ENCODE assay signal across 29 mouse cellular contexts in the genomic region with DNA sequence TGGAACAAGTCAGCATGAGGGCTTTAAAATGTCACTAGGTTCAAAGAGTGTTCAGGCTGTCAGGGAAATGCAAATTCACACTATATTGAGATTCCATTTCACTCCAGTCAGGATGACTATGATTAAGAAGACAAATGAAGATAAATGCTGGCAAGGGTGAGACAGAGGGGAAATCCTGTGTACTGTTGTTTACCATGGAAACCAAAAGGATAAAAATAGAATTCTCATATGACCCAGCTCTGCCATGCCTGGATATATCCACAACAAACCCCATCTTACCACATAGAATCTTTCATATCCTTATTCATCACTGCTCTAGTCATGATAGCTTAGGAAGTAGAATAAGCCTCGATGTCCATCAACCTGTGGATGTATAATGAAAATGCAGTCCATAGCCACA. TPM values are rescaled to one million over a fixed set of nuclear protein-coding genes. Genes with fewer than 3 reads are reported as not detected.
DNase-seq lines count a peak whose midpoint lies in the region; ATAC-seq and TF ChIP-seq lines count a peak whose summit lies in the region.
"Had no signal": no experiment of that assay in that cellular context is flagged by ENCODE, and none has a peak within 500 bp of the region (broad histone marks: within the 10 kb centered on the region; RNA-seq: fewer than 3 reads in every experiment).

No protein-coding gene starts in this region.

- ATAC-seq in forebrain, postnatal 0 days: peak; percentile 78
- ATAC-seq in forebrain, embryonic 13.5 days: no peak
- ATAC-seq in hindbrain, postnatal 0 days: peak; percentile 51; the same call in 1 of the 2 replicates
- ATAC-seq in hindbrain, embryonic 14.5 days (ENCODE audit: low FRiP score): no peak
- ATAC-seq: activated CD4-positive, CD25-positive, alpha-beta regulatory T cell, adult 4 months; CD4-positive, CD25-positive, alpha-beta regulatory T cell, adult 4 months; intestine, postnatal 0 days had no signal

- H3K36me3 ChIP-seq in forebrain, postnatal 0 days (ENCODE audit: insufficient read depth): no peaks in the 10 kb centered on the region
- H3K36me3 ChIP-seq in forebrain, embryonic 13.5 days (ENCODE audit: poor library complexity, severe bottlenecking): no peaks in the 10 kb centered on the region
- no peaks in the 10 kb centered on the region for H3K36me3 ChIP-seq in hindbrain, postnatal 0 days (ENCODE audit: insufficient read depth, low read length)
- no peaks in the 10 kb centered on the region for H3K36me3 ChIP-seq in hindbrain, embryonic 14.5 days (replicated peaks; ENCODE audit: control insufficient read depth, insufficient read depth)
- H3K36me3 ChIP-seq: embryonic facial prominence, embryonic 12.5 days; embryonic facial prominence, embryonic 15.5 days; forebrain, embryonic 12.5 days had no signal

- no peak overlapping the region for H3K4me3 ChIP-seq in forebrain, postnatal 0 days (ENCODE audit: low read depth, low read length)
- no peak overlapping the region for H3K4me3 ChIP-seq in forebrain, embryonic 13.5 days
- no peak overlapping the region for H3K4me3 ChIP-seq in hindbrain, postnatal 0 days (ENCODE audit: low read length)
- H3K4me3 ChIP-seq in hindbrain, embryonic 14.5 days (replicated peaks; ENCODE audit: low read length): no peak overlapping the region
- H3K4me3 ChIP-seq: embryonic facial prominence, embryonic 12.5 days; embryonic facial prominence, embryonic 15.5 days; forebrain, embryonic 12.5 days had no signal

- H3K27me3 ChIP-seq in forebrain, postnatal 0 days (ENCODE audit: insufficient read depth, low read length): no peaks in the 10 kb centered on the region
- H3K27me3 ChIP-seq in forebrain, embryonic 13.5 days: no peaks in the 10 kb centered on the region
- no peaks in the 10 kb centered on the region for H3K27me3 ChIP-seq in hindbrain, postnatal 0 days (ENCODE audit: insufficient read depth, low read length)
- H3K27me3 ChIP-seq in hindbrain, embryonic 14.5 days (ENCODE audit: control insufficient read depth, insufficient read depth, low read length): no peaks in the 10 kb centered on the region
- H3K27me3 ChIP-seq: embryonic facial prominence, embryonic 12.5 days; embryonic facial prominence, embryonic 15.5 days; forebrain, embryonic 12.5 days had no signal

- DNase-seq in forebrain, postnatal 0 days: peak; percentile 3
- DNase-seq in hindbrain, postnatal 0 days (ENCODE audit: low spot score): no peak
- DNase-seq in hindbrain, embryonic 14.5 days (ENCODE audit: low spot score): no peak
- peak; percentile 61 for DNase-seq in 3T3-L1 (ENCODE audit: low read depth, low spot score)
- DNase-seq in brain, embryonic 14.5 days (ENCODE audit: low read depth): peak; percentile 14
- no peak for DNase-seq in layer of hippocampus, adult 18-20 months (ENCODE audit: low spot score in 2 of 2)
- DNase-seq in kidney, adult 8-10 months: no peak
- DNase-seq: adrenal gland, adult 8-10 months; adrenal gland, postnatal 25 days; cerebellum, adult 18-20 months; cerebellum, adult 9-10 months; cerebellum, postnatal 14 days; gastrocnemius, postnatal 10 days; gastrocnemius, postnatal 36 days; heart, adult 11 months; kidney, adult 2 months had no signal

- H3K4me2 ChIP-seq in forebrain, postnatal 0 days (ENCODE audit: low read depth): no peak overlapping the region
- H3K4me2 ChIP-seq in forebrain, embryonic 13.5 days: no peak overlapping the region
- no peak overlapping the region for H3K4me2 ChIP-seq in hindbrain, postnatal 0 days (ENCODE audit: low read depth, low read length)
- no peak overlapping the region for H3K4me2 ChIP-seq in hindbrain, embryonic 14.5 days (replicated peaks)
- H3K4me2 ChIP-seq: embryonic facial prominence, embryonic 12.5 days; embryonic facial prominence, embryonic 15.5 days; forebrain, embryonic 12.5 days; heart, embryonic 11.5 days had no signal

- 74% methylated on average over 1 of the region's 1 CpGs for WGBS in forebrain, postnatal 0 days
- WGBS in forebrain, embryonic 13.5 days: 73% methylated on average over 1 of the region's 1 CpGs
- 93% methylated on average over 1 of the region's 1 CpGs for WGBS in hindbrain, postnatal 0 days
- WGBS in hindbrain, embryonic 14.5 days: 78% methylated on average over 1 of the region's 1 CpGs

- H3K27ac ChIP-seq in forebrain, postnatal 0 days (ENCODE audit: low read depth, low read length): no peak overlapping the region
- H3K27ac ChIP-seq in forebrain, embryonic 13.5 days: no peak overlapping the region
- H3K27ac ChIP-seq in hindbrain, postnatal 0 days: no peak overlapping the region
- no peak overlapping the region for H3K27ac ChIP-seq in hindbrain, embryonic 14.5 days
- H3K27ac ChIP-seq: embryonic facial prominence, embryonic 12.5 days; embryonic facial prominence, embryonic 15.5 days; forebrain, embryonic 12.5 days had no signal

- no peaks in the 10 kb centered on the region for H3K4me1 ChIP-seq in forebrain, postnatal 0 days (ENCODE audit: insufficient read depth)
- H3K4me1 ChIP-seq in forebrain, embryonic 13.5 days: no peaks in the 10 kb centered on the region
- no peaks in the 10 kb centered on the region for H3K4me1 ChIP-seq in hindbrain, postnatal 0 days (ENCODE audit: insufficient read depth, low read length)
- H3K4me1 ChIP-seq in hindbrain, embryonic 14.5 days (replicated peaks; ENCODE audit: control insufficient read depth, insufficient read depth, low read length): no peaks in the 10 kb centered on the region
- H3K4me1 ChIP-seq: embryonic facial prominence, embryonic 12.5 days; embryonic facial prominence, embryonic 15.5 days; forebrain, embryonic 12.5 days had no signal

- H3K9ac ChIP-seq in forebrain, postnatal 0 days: no peak overlapping the region
- no peak overlapping the region for H3K9ac ChIP-seq in forebrain, embryonic 13.5 days
- no peak overlapping the region for H3K9ac ChIP-seq in hindbrain, postnatal 0 days (replicated peaks; ENCODE audit: low read length)
- H3K9ac ChIP-seq in hindbrain, embryonic 14.5 days: no peak overlapping the region
- H3K9ac ChIP-seq: embryonic facial prominence, embryonic 12.5 days; embryonic facial prominence, embryonic 15.5 days; forebrain, embryonic 12.5 days had no signal

- no peak for TF ChIP-seq CTCF in forebrain, postnatal 0 days (IDR thresholded peaks at IDR 0.05; ENCODE audit: low read depth)
- no peak for TF ChIP-seq CTCF in hindbrain, postnatal 0 days (IDR thresholded peaks at IDR 0.05; ENCODE audit: low read depth)
- TF ChIP-seq CTCF in brain, embryonic 14.5 days (IDR thresholded peaks at IDR 0.05; ENCODE audit: borderline replicate concordance, extremely low read depth, insufficient read depth, insufficient read length): no peak

- no peak for TF ChIP-seq POLR2A in brain, embryonic 14.5 days (IDR thresholded peaks at IDR 0.05; ENCODE audit: borderline replicate concordance, extremely low read depth, insufficient read depth, insufficient read length, poor library complexity, severe bottlenecking)

- H3K9me3 ChIP-seq in forebrain, postnatal 0 days (ENCODE audit: low read length): no peaks in the 10 kb centered on the region
- H3K9me3 ChIP-seq in forebrain, embryonic 13.5 days (replicated peaks): no peaks in the 10 kb centered on the region
- no peaks in the 10 kb centered on the region for H3K9me3 ChIP-seq in hindbrain, postnatal 0 days (ENCODE audit: low read length)
- no peaks in the 10 kb centered on the region for H3K9me3 ChIP-seq in hindbrain, embryonic 14.5 days (ENCODE audit: control insufficient read depth, low read length)
- H3K9me3 ChIP-seq: embryonic facial prominence, embryonic 12.5 days; embryonic facial prominence, embryonic 15.5 days; forebrain, embryonic 12.5 days had no signal

RNA-seq across cellular contexts. Expression of gene Cxcl5, which starts 41.2 kb away (rescaled TPM):
- 0.08 and 0.14 TPM in 2 replicates for total RNA-seq in forebrain, postnatal 0 days (2014; rRNA removed)
- polyA plus RNA-seq in forebrain, postnatal 0 days (2015; fragmentation: Nextera tagmentation; extraction: Ambion mirVana): 0.08 and 0.30 TPM in 2 replicates
- 0.11 TPM in 1 of 2 replicates, not detected in the other for polyA plus RNA-seq in forebrain, embryonic 13.5 days (2015; fragmentation: Nextera tagmentation; extraction: Ambion mirVana)
- not detected in 2 replicates for total RNA-seq in hindbrain, postnatal 0 days (2014; rRNA removed)
- 0.28 and 0.55 TPM in 2 replicates for polyA plus RNA-seq in hindbrain, postnatal 0 days (2015; fragmentation: Nextera tagmentation; extraction: Ambion mirVana)
- 0.37 and 0.47 TPM in 2 replicates for polyA plus RNA-seq in hindbrain, embryonic 14.5 days (2014; fragmentation: Nextera tagmentation; extraction: Ambion mirVana)
- 0.04 and 0.06 TPM in 2 replicates for polyA plus RNA-seq in brain, embryonic 14.5 days (2012; rRNA removed)
- total RNA-seq in layer of hippocampus, adult 18-20 months (2021): under 1 TPM; 0.56 to 0.67 TPM
- total RNA-seq: adrenal gland, adult 8-10 months; adrenal gland, postnatal 25 days; gastrocnemius, adult 18-20 months; gastrocnemius, postnatal 10 days; gastrocnemius, postnatal 36 days; hematopoietic stem cell, adult 5-6 weeks; MEL had no signal
- polyA plus RNA-seq: activated CD4-positive, CD25-positive, alpha-beta regulatory T cell, adult 4 months; CD4-positive, CD25-positive, alpha-beta regulatory T cell, adult 4 months; forebrain, embryonic 12.5 days; heart, embryonic 14.5 days; kidney, adult 2 months had no signal

RNA-seq across cellular contexts. Expression of gene Ppbp, which starts 50.4 kb away (rescaled TPM):
- 0.23 and 0.43 TPM in 2 replicates for total RNA-seq in forebrain, postnatal 0 days (2014; rRNA removed)
- polyA plus RNA-seq in forebrain, postnatal 0 days (2015; fragmentation: Nextera tagmentation; extraction: Ambion mirVana): 0.21 and 0.28 TPM in 2 replicates
- polyA plus RNA-seq in forebrain, embryonic 13.5 days (2015; fragmentation: Nextera tagmentation; extraction: Ambion mirVana): 3.0 and 3.3 TPM in 2 replicates
- total RNA-seq in hindbrain, postnatal 0 days (2014; rRNA removed): 0.37 and 1.5 TPM in 2 replicates
- 0.49 and 0.61 TPM in 2 replicates for polyA plus RNA-seq in hindbrain, postnatal 0 days (2015; fragmentation: Nextera tagmentation; extraction: Ambion mirVana)
- 1.1 and 1.6 TPM in 2 replicates for polyA plus RNA-seq in hindbrain, embryonic 14.5 days (2014; fragmentation: Nextera tagmentation; extraction: Ambion mirVana)
- 0.79 and 1.6 TPM in 2 replicates for polyA plus RNA-seq in brain, embryonic 14.5 days (2012; rRNA removed)
- under 1 TPM in 1 of 2 experiments, not detected in 1; 0.41 TPM for total RNA-seq in layer of hippocampus, adult 18-20 months (2021)
- polyA plus RNA-seq: activated CD4-positive, CD25-positive, alpha-beta regulatory T cell, adult 4 months; CD4-positive, CD25-positive, alpha-beta regulatory T cell, adult 4 months had no signal

RNA-seq across cellular contexts. Expression of gene Pf4, which starts 54.3 kb away (rescaled TPM):
- 37.1 and 45.7 TPM in 2 replicates for total RNA-seq in forebrain, postnatal 0 days (2014; rRNA removed)
- polyA plus RNA-seq in forebrain, postnatal 0 days (2015; fragmentation: Nextera tagmentation; extraction: Ambion mirVana): 61.0 and 76.8 TPM in 2 replicates
- 22.8 and 27.8 TPM in 2 replicates for polyA plus RNA-seq in forebrain, embryonic 13.5 days (2015; fragmentation: Nextera tagmentation; extraction: Ambion mirVana)
- 20.3 and 32.5 TPM in 2 replicates for total RNA-seq in hindbrain, postnatal 0 days (2014; rRNA removed)
- polyA plus RNA-seq in hindbrain, postnatal 0 days (2015; fragmentation: Nextera tagmentation; extraction: Ambion mirVana): 59.5 and 75.7 TPM in 2 replicates
- 47.1 and 56.7 TPM in 2 replicates for polyA plus RNA-seq in hindbrain, embryonic 14.5 days (2014; fragmentation: Nextera tagmentation; extraction: Ambion mirVana)
- 21.4 and 26.6 TPM in 2 replicates for polyA plus RNA-seq in brain, embryonic 14.5 days (2012; rRNA removed)
- total RNA-seq in layer of hippocampus, adult 18-20 months (2021): 1 to 10 TPM; 1.2 to 1.4 TPM
- polyA plus RNA-seq: activated CD4-positive, CD25-positive, alpha-beta regulatory T cell, adult 4 months; C2C12; CD4-positive, CD25-positive, alpha-beta regulatory T cell, adult 4 months had no signal

Comparison
In these comparisons a context has a peak if more than half of its experiments do, and no peak if none do; other contexts are left out.
1. ATAC-seq: peak in forebrain, postnatal 0 days (single experiment) and hindbrain, postnatal 0 days (single experiment); none in forebrain, embryonic 13.5 days (single experiment) and hindbrain, embryonic 14.5 days (single experiment).
2. DNase-seq: peak in forebrain, postnatal 0 days (single experiment), 3T3-L1 (single experiment) and brain, embryonic 14.5 days (single experiment); none in hindbrain, postnatal 0 days (single experiment), hindbrain, embryonic 14.5 days (single experiment), layer of hippocampus, adult 18-20 months (0 of 2) and kidney, adult 8-10 months (0 of 2).